Mouse (Mus musculus): ENCODE results near the gene Spo11. TPM values are rescaled to one million over a fixed set of nuclear protein-coding genes. Genes with fewer than 3 reads are reported as not detected.

Gene Spo11
- polyA plus RNA-seq, 1 experiment from 2014 or later: 0.31 TPM

DNA sequence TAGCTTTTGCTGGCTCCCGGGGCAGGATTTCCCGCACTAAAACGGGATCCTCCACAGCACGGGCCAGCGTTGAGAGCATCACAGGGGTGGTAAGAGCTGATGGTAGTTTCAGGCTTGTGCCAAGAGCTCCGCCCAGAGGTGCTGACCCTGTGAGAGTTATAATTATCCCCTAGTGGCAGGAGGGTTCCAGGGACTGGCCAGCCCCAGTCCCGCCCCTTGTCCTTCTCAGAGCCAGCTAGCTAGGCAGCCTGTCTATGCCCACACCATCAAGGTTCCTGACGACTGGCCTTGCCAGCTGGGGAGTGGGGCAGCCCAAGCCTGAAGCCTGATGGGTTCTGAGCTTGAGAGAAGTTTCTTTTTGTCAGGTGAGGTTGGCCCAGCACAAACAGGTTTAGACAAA, 41.1 kb downstream of the Spo11 start:
- WGBS: 25% methylated on average over 8 of the region's 8 CpGs
- H3K9ac ChIP-seq: no peak overlapping the region
- H3K27me3 ChIP-seq (replicated peaks): peaks cover 4% of the 10 kb centered on the region; the same call in 1 of the 2 replicates
- H3K9me3 ChIP-seq: no peaks in the 10 kb centered on the region
- peak overlapping the region; percentile 8; the same call in 1 of the 2 replicates for H3K4me2 ChIP-seq
- no peak for ATAC-seq (ENCODE audit: insufficient read depth, low FRiP score, low read depth)
- no peak overlapping the region for H3K4me3 ChIP-seq (replicated peaks)
- H3K27ac ChIP-seq: no peak overlapping the region
- H3K36me3 ChIP-seq: peaks cover 19% of the 10 kb centered on the region
- H3K4me1 ChIP-seq: peaks cover 27% of the 10 kb centered on the region

DNA sequence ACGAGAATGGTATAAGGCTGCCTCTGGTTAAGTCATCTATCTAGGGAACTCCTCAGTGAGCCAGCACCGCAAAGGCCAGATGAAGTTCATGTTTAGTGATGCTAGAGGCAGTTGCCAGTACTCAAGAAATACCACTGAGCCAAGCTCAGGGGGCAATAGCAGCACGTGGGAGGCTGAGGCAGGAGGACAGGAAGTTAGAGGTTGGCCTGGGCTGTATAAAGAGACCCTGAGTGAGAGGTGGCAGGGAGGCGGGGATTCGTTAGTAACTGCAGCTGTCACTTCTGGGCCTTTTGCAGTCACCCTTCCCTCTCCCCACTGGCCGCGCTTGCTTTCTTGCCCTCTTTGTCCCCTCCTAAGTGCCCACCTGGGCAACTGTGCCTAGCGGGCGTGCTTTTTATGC, 41.8 kb downstream of the Spo11 start:
- Histone ChIP-seq H3K36me3 (peaks cover 12% of the 10 kb centered on the region), H3K4me3 (replicated peaks) (peak overlapping the region; percentile 37), H3K27me3 (replicated peaks) (peaks cover 4% of the 10 kb centered on the region; the same call in 1 of the 2 replicates), H3K27ac (no peak overlapping the region), H3K4me2 (peak overlapping the region; percentile 79), H3K4me1 (peaks cover 34% of the 10 kb centered on the region), H3K9me3 (no peaks in the 10 kb centered on the region), H3K9ac (no peak overlapping the region)
- WGBS: 13% methylated on average over 9 of the region's 9 CpGs
- ATAC-seq (ENCODE audit: insufficient read depth, low FRiP score, low read depth): no peak

DNA sequence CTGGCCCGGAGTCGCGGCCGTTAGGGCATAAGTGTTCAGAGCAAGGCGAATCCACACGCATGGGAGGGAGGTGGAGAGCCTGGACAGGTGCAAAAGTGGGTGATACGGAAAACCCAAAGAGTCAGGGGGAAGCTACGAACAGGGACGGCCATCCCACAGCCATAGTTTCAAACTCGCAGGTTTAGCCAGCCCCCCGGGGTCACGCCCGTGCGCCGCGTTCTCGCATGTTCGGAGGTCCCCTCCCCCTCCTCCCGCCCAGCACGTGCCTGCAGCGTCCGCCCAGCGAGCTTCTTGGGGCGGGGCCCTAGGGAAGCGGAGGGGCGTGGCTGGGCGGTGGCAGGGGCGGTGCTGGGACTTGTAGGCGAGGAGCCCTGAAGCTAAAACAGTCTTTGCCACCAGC, 42.3 kb downstream of the Spo11 start:
- Histone ChIP-seq H3K4me2 (peak overlapping the region; percentile 79), H3K27ac (no peak overlapping the region), H3K4me3 (replicated peaks) (peak overlapping the region; percentile 37), H3K27me3 (replicated peaks) (peaks cover 4% of the 10 kb centered on the region; the same call in 1 of the 2 replicates), H3K9ac (no peak overlapping the region), H3K4me1 (peaks cover 38% of the 10 kb centered on the region), H3K9me3 (no peaks in the 10 kb centered on the region), H3K36me3 (peaks cover 8% of the 10 kb centered on the region)
- under 1% methylated on average over 29 of the region's 29 CpGs for WGBS
- ATAC-seq (ENCODE audit: insufficient read depth, low FRiP score, low read depth): peak; percentile 84

DNA sequence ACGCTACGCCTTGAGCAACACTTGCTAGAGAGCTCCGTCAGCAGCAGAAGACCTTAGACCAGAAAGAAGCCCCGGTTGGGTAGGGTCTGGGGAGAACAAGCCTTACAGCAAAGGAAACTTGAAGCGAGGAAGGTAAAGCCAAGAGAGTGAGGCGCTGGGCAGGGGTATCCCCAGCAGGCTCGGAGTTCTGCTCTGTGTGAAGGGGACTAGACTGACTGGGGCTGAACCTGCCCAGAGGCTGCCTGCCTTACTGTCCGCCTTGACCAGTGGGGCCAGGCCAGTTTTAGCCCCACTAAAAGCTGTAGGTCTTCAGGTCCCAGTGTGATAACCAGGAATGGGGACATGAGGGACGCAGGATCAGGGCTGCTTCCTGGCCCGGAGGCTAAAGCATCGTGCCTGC, 42.9 kb downstream of the Spo11 start, which contains the start of gene Rbm38:
Gene Rbm38, plus strand, starts transcription at position 69 of the 400 bp plus-strand sequence.
- ATAC-seq (ENCODE audit: insufficient read depth, low FRiP score, low read depth): no peak
- Histone ChIP-seq H3K4me1 (peaks cover 45% of the 10 kb centered on the region), H3K4me2 (peak within 1 kb of the TSS; percentile 86), H3K4me3 (replicated peaks) (peak within 1 kb of the TSS; percentile 37), H3K27ac (no peak within 1 kb of the TSS), H3K36me3 (peaks cover 2% of the 10 kb centered on the region; the same call in 1 of the 2 replicates), H3K9me3 (no peaks in the 10 kb centered on the region), H3K9ac (no peak within 1 kb of the TSS), H3K27me3 (replicated peaks) (peaks cover 4% of the 10 kb centered on the region; the same call in 1 of the 2 replicates)
- WGBS: 43% methylated on average over 11 of the region's 11 CpGs

DNA sequence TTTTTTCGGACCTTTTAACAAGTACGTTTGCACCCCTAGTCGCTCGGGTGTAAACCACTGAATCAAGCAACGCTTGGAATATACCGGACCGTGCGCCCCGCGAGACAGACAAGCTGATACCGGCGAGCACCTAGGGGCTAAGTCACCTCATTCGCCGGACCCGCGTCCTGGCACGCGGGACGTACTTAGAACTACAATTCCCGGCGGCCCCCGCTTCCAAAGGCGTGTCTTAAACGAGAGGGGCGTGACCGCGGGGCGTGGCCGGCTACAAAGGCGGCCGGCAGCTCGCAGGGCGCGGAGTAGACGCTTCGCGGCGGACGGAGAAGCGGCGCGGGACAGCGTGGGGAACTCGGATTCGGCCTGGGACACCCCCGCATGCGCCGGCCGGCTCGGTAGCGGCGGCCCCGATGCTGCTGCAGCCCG, 44.1 kb downstream of the Spo11 start:
- ATAC-seq (ENCODE audit: insufficient read depth, low FRiP score, low read depth): peak; percentile 67
- Histone ChIP-seq H3K27ac (peak overlapping the region; percentile 32; the same call in 1 of the 2 replicates), H3K4me2 (peak overlapping the region; percentile 86), H3K36me3 (0 out of 2 replicates have a peak, but pooled peaks cover 5% of the 10 kb centered on the region), H3K27me3 (replicated peaks) (peaks cover 4% of the 10 kb centered on the region; the same call in 1 of the 2 replicates), H3K4me3 (replicated peaks) (peak overlapping the region; percentile 75), H3K9ac (peak overlapping the region; percentile 62; the same call in 1 of the 2 replicates), H3K9me3 (no peaks in the 10 kb centered on the region), H3K4me1 (peaks cover 57% of the 10 kb centered on the region)
- WGBS: under 1% methylated on average over 54 of the region's 54 CpGs

DNA sequence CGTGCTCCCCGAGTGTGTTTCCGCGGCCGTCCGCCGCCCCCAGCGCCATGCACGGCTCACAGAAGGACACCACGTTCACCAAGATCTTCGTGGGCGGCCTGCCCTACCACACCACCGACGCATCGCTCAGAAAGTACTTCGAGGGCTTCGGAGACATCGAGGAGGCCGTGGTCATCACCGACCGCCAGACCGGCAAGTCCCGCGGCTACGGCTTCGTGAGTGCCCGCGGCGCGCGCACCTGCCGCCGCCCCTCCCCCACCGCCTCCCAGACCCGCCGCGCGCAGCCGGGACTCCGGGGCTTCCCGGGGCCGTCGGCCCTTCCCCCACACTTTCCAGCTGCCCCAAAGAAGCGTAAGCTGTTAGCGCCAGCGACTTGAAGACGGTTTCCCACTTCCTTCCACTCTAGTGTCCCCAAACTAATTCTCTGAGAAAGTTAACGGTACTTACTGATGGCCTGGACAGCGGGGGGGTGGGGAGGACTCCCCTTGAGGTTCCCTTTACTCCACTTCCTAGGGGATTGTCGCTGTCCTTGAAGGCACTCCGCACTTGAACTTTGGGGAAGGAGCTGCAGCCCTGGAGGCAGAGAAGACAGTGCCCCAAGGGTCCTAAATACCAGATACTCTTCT, 44.7 kb downstream of the Spo11 start:
- Histone ChIP-seq H3K9ac (peak overlapping the region; percentile 62; the same call in 1 of the 2 replicates), H3K36me3 (0 out of 2 replicates have a peak, but pooled peaks cover 5% of the 10 kb centered on the region), H3K4me1 (peaks cover 61% of the 10 kb centered on the region), H3K27me3 (replicated peaks) (peaks cover 4% of the 10 kb centered on the region; the same call in 1 of the 2 replicates), H3K27ac (peak overlapping the region; percentile 32; the same call in 1 of the 2 replicates), H3K9me3 (no peaks in the 10 kb centered on the region), H3K4me2 (peak overlapping the region; percentile 86), H3K4me3 (replicated peaks) (peak overlapping the region; percentile 75)
- under 1% methylated on average over 49 of the region's 51 CpGs for WGBS
- ATAC-seq (ENCODE audit: insufficient read depth, low FRiP score, low read depth): no peak; the same call in 1 of the 2 replicates

DNA sequence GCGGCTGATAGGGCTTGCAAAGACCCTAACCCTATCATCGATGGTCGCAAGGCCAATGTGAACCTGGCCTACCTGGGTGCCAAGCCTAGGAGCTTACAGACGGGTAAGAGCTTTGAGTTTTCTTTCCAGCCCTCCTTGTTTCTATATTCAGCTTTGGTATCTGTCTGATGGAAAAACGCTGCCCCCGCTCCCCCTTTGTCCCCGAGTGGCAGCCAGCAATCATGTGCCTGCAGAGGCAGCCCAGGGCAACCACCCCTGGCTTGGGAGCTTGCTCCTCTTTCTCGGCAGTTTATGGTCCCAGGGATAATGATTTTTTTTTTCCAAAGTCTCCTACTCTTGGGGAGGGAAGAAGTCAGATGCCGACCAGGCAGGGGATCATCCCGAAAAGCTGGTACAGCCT, 45.3 kb downstream of the Spo11 start:
- 29% methylated on average over 10 of the region's 10 CpGs for WGBS
- no peaks in the 10 kb centered on the region for H3K9me3 ChIP-seq
- H3K27ac ChIP-seq: no peak overlapping the region
- peaks cover 4% of the 10 kb centered on the region; the same call in 1 of the 2 replicates for H3K27me3 ChIP-seq (replicated peaks)
- no peak for ATAC-seq (ENCODE audit: insufficient read depth, low FRiP score, low read depth)
- peaks cover 68% of the 10 kb centered on the region for H3K4me1 ChIP-seq
- H3K4me2 ChIP-seq: peak overlapping the region; percentile 86
- H3K9ac ChIP-seq: peak overlapping the region; percentile 62; the same call in 1 of the 2 replicates
- H3K36me3 ChIP-seq: 0 out of 2 replicates have a peak, but pooled peaks cover 5% of the 10 kb centered on the region
- H3K4me3 ChIP-seq (replicated peaks): peak overlapping the region; percentile 75

DNA sequence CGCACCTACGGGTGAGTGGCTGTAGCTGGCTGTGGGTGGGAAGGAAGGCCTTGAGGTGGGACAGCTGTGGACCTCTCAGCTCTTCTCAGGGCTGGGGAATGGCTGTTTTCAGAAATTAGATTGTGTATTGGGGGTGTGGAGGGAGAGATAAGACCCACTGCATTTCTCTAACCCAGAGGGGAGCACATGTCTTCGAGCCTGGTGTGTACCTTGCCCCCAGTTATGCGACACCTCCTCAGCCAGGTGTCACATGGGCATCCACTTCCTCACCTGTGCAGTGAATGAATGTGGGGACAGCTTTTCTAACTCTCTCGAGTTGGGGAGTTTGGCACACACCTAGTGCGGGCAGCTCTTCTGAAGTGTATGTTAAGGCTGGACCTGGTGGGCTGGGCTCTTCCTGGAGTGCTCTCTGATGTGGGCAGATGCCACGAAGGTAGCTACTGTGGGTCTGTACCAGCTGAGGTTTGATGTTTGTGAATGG, 45.9 kb downstream of the Spo11 start:
- H3K27ac ChIP-seq: no peak overlapping the region
- no peak for ATAC-seq (ENCODE audit: insufficient read depth, low FRiP score, low read depth)
- H3K36me3 ChIP-seq: 0 out of 2 replicates have a peak, but pooled peaks cover 5% of the 10 kb centered on the region
- peak overlapping the region; percentile 86 for H3K4me2 ChIP-seq
- peaks cover 4% of the 10 kb centered on the region; the same call in 1 of the 2 replicates for H3K27me3 ChIP-seq (replicated peaks)
- H3K9ac ChIP-seq: peak overlapping the region; percentile 13; the same call in 1 of the 2 replicates
- H3K4me1 ChIP-seq: peaks cover 70% of the 10 kb centered on the region
- WGBS: 67% methylated on average over 7 of the region's 7 CpGs
- peak overlapping the region; percentile 75 for H3K4me3 ChIP-seq (replicated peaks)
- no peaks in the 10 kb centered on the region for H3K9me3 ChIP-seq

DNA sequence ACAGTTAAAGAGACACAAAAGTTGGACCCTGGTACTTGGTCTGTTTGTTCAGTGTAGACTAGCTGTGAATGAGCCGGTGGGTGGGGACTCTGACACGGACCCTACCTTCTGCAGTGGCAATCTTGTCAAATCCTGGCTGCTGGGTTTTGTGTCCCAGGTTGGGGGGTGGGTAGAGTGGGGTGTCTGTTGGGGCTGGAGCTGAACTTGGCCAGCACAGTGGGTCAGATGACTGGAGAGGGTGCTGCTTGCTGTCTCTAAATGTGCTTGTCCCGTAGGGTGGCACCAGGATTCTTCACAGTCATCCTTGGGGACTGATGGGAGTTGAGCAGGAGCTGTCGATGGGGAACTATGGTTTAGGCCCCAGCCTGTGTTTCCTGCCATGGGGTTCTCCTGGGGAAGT, 46.5 kb downstream of the Spo11 start:
- H3K9me3 ChIP-seq: no peaks in the 10 kb centered on the region
- 66% methylated on average over 4 of the region's 4 CpGs for WGBS
- peak overlapping the region; percentile 75 for H3K4me3 ChIP-seq (replicated peaks)
- H3K4me1 ChIP-seq: peaks cover 68% of the 10 kb centered on the region
- peak overlapping the region; percentile 86 for H3K4me2 ChIP-seq
- peaks cover 4% of the 10 kb centered on the region; the same call in 1 of the 2 replicates for H3K27me3 ChIP-seq (replicated peaks)
- H3K9ac ChIP-seq: peak overlapping the region; percentile 13; the same call in 1 of the 2 replicates
- 0 out of 2 replicates have a peak, but pooled peaks cover 5% of the 10 kb centered on the region for H3K36me3 ChIP-seq
- H3K27ac ChIP-seq: no peak overlapping the region
- ATAC-seq (ENCODE audit: insufficient read depth, low FRiP score, low read depth): peak; percentile 9; the same call in 1 of the 2 replicates

DNA sequence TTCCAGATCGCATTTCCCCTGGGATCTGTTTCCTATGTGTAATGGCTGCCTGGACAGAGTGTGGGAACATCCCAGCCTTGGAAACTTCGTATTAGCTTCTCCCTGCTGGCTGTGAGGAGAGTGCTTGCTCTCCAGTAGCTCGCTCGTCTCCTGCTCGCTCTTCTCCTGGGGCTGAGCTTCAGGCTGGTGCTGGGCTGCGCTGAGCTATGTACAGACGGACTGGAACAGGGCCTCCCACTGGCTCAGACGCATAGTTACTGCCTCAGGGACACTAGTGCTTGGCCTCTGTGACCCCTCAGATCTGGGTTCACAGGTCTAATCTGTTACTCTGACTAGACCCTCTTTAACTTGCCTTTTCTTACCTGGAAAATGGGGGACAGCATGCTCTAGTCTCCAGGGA, 46.9 kb downstream of the Spo11 start:
- WGBS: 79% methylated on average over 8 of the region's 8 CpGs
- ATAC-seq (ENCODE audit: insufficient read depth, low FRiP score, low read depth): no peak
- Histone ChIP-seq H3K4me1 (peaks cover 66% of the 10 kb centered on the region), H3K36me3 (0 out of 2 replicates have a peak, but pooled peaks cover 6% of the 10 kb centered on the region), H3K4me3 (replicated peaks) (peak overlapping the region; percentile 75; the same call in 1 of the 2 replicates), H3K9ac (no peak overlapping the region), H3K27me3 (replicated peaks) (peaks cover 4% of the 10 kb centered on the region; the same call in 1 of the 2 replicates), H3K27ac (no peak overlapping the region), H3K4me2 (peak overlapping the region; percentile 86), H3K9me3 (no peaks in the 10 kb centered on the region)

DNA sequence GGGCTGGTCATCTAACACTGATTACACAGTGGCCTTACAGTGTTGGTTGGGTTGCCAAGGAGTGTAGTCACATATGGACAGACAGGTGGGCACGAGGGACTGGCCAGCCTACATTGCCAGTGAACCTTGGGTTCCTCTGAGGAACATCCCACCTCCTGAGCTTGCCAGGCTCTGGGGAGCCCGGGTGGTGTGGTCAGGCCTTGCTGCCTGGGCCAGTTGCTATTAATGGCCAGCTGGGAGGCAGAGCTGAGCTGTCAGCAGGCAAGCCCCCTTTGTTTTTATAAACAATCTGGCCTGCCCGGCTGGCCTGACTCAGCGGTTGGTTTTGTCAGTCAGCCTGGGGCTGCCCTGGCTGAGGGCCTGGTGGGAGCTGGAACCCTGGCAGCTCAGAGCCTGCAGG, 47.4 kb downstream of the Spo11 start:
- Histone ChIP-seq H3K4me2 (peak overlapping the region; percentile 86), H3K36me3 (0 out of 2 replicates have a peak, but pooled peaks cover 10% of the 10 kb centered on the region), H3K27ac (peak overlapping the region; percentile 77; the same call in 1 of the 2 replicates), H3K9me3 (no peaks in the 10 kb centered on the region), H3K27me3 (replicated peaks) (peaks cover 4% of the 10 kb centered on the region; the same call in 1 of the 2 replicates), H3K4me3 (replicated peaks) (no peak overlapping the region), H3K4me1 (peaks cover 61% of the 10 kb centered on the region), H3K9ac (no peak overlapping the region)
- ATAC-seq (ENCODE audit: insufficient read depth, low FRiP score, low read depth): no peak
- 30% methylated on average over 4 of the region's 4 CpGs for WGBS
